Mouse (Mus musculus) heart, embryonic 14.5 days (tissue): ENCODE results near the gene Angpt4. TPM values are rescaled to one million over a fixed set of nuclear protein-coding genes. Genes with fewer than 3 reads are reported as not detected.

Source experiments
- ATAC-seq: fragments of 200-750 bp; cut with Nextera tagmentation; 2 replicates; pipeline ENCODE4 v1.8.0; 2017; ENCODE audit warnings: low read depth, moderate TSS enrichment; ENCODE audit not compliant: insufficient number of reproducible peaks, insufficient read depth, low FRiP score
- H3K27ac ChIP-seq, 2 experiments: fragments of 200-500 bp in 1 of 2; fragments of 300-500 bp in 1 of 2; sonication (generic) in 1 of 2; replicated peaks in 1 of 2; 2 replicates each; pipeline ENCODE4 v1.5.1; 2012 to 2014; ENCODE audit warnings: low read depth in 2 of 2, low read length in 2 of 2, control low read depth in 1 of 2, mild to moderate bottlenecking in 1 of 2, mixed read lengths in 1 of 2; ENCODE audit not compliant: control insufficient read depth in 1 of 2, insufficient read depth in 1 of 2
- H3K27me3 ChIP-seq: fragments of 300-500 bp; sonication (generic); 2 replicates; pipeline ENCODE4 v1.6.1; 2014; ENCODE audit warnings: mild to moderate bottlenecking, low read length, control low read depth; ENCODE audit not compliant: control insufficient read depth, insufficient read depth
- H3K36me3 ChIP-seq: fragments of 300-500 bp; sonication (generic); 2 replicates; pipeline ENCODE4 v1.6.1; 2014; ENCODE audit warnings: mild to moderate bottlenecking, control low read depth, low read length, mixed read lengths; ENCODE audit not compliant: control insufficient read depth, insufficient read depth
- H3K4me1 ChIP-seq, 2 experiments: fragments of 200-500 bp in 1 of 2; fragments of 300-500 bp in 1 of 2; sonication (generic) in 1 of 2; 2 replicates each; pipeline ENCODE4 v1.6.1; 2012 to 2014; ENCODE audit warnings: low read length in 2 of 2, control low read depth in 1 of 2, mixed read lengths in 1 of 2; ENCODE audit not compliant: control insufficient read depth in 2 of 2, insufficient read depth in 2 of 2
- H3K4me2 ChIP-seq: fragments of 300-500 bp; sonication (generic); 2 replicates; pipeline ENCODE4 v1.6.1; 2014; ENCODE audit warnings: mild to moderate bottlenecking, low read length
- H3K4me3 ChIP-seq, 2 experiments: fragments of 200-500 bp in 1 of 2; fragments of 300-500 bp in 1 of 2; sonication (generic) in 1 of 2; 2 replicates each; pipeline ENCODE4 v1.5.1; 2012 to 2014; ENCODE audit warnings: low read length in 2 of 2, mild to moderate bottlenecking in 2 of 2, control low read depth in 1 of 2, low read depth in 1 of 2, moderate library complexity in 1 of 2; ENCODE audit not compliant: control insufficient read depth in 1 of 2, insufficient read depth in 1 of 2
- H3K9ac ChIP-seq: fragments of 300-500 bp; sonication (generic); 2 replicates; pipeline ENCODE4 v1.6.1; 2014; ENCODE audit warnings: mild to moderate bottlenecking, low read length
- H3K9me3 ChIP-seq: fragments of 300-500 bp; sonication (generic); 2 replicates; pipeline ENCODE4 v1.6.1; 2016; ENCODE audit warnings: low read length, control low read depth; ENCODE audit not compliant: control insufficient read depth
- WGBS: fragments of 180-500 bp; shearing (Covaris S2); extraction: QIAGEN DNeasy Blood & Tissue Kit; methylation state at CpG from one replicate; pipeline ENCODE4 v1.1.7; 2014; 5-methylcytosine and 5-hydroxymethylcytosine counted together
- polyA plus RNA-seq: library from polyadenylated mRNA; unstranded; fragments of >200 nt; fragmentation: Nextera tagmentation; extraction: Ambion mirVana; gene quantifications from 2 replicates; pipeline ENCODE4 v1.2.1, GENCODE M21; 2014

Gene Angpt4
- polyA plus RNA-seq, 1 experiment from 2014 or later: 0.32 TPM

- H3K4me1 ChIP-seq: no peaks in the 10 kb centered on the region
- no peak overlapping the region for H3K27ac ChIP-seq
- no peaks in the 10 kb centered on the region for H3K9me3 ChIP-seq
- H3K36me3 ChIP-seq: no peaks in the 10 kb centered on the region
- H3K9ac ChIP-seq: no peak overlapping the region
- no peaks in the 10 kb centered on the region for H3K27me3 ChIP-seq
- ATAC-seq: no peak
- WGBS: 83% methylated on average over 7 of the region's 7 CpGs
- no peak overlapping the region for H3K4me3 ChIP-seq
- no peak overlapping the region for H3K4me2 ChIP-seq
Observed at GRCm38 (mm10) chr2:151948311-151948710, 37.3 kb downstream of the Angpt4 start.

- H3K4me2 ChIP-seq: no peak overlapping the region
- no peak overlapping the region for H3K9ac ChIP-seq
- 66% methylated on average over 2 of the region's 2 CpGs for WGBS
- no peak for ATAC-seq
- H3K27ac ChIP-seq: no peak overlapping the region
- H3K36me3 ChIP-seq: no peaks in the 10 kb centered on the region
- no peaks in the 10 kb centered on the region for H3K27me3 ChIP-seq
- H3K4me1 ChIP-seq: no peaks in the 10 kb centered on the region
- no peak overlapping the region for H3K4me3 ChIP-seq
- H3K9me3 ChIP-seq: no peaks in the 10 kb centered on the region
Observed at GRCm38 (mm10) chr2:151949082-151949774, 38.2 kb downstream of the Angpt4 start.

GRCm38 (mm10) chr2:151953665-151954064, 42.7 kb downstream of the Angpt4 start:
- no peaks in the 10 kb centered on the region for H3K9me3 ChIP-seq
- no peak overlapping the region for H3K4me3 ChIP-seq
- H3K4me1 ChIP-seq: peaks cover 0 to 4% of the 10 kb centered on the region in 2 experiments; a peak in 2 of 4 replicates
- no peaks in the 10 kb centered on the region for H3K27me3 ChIP-seq
- H3K27ac ChIP-seq: no peak overlapping the region
- WGBS: 83% methylated on average over 8 of the region's 8 CpGs
- H3K4me2 ChIP-seq: no peak overlapping the region
- no peak for ATAC-seq
- no peaks in the 10 kb centered on the region for H3K36me3 ChIP-seq
- no peak overlapping the region for H3K9ac ChIP-seq

- Histone ChIP-seq H3K9me3 (no peaks in the 10 kb centered on the region), H3K4me1 (peaks cover 4 to 6% of the 10 kb centered on the region in 2 experiments; a peak in 2 of 4 replicates), H3K9ac (no peak overlapping the region), H3K27me3 (no peaks in the 10 kb centered on the region), H3K36me3 (no peaks in the 10 kb centered on the region), H3K27ac (no peak overlapping the region), H3K4me2 (no peak overlapping the region), H3K4me3 (no peak overlapping the region)
- 43% methylated on average over 4 of the region's 4 CpGs for WGBS
- no peak for ATAC-seq
Observed at GRCm38 (mm10) chr2:151956500-151957137, 45.6 kb downstream of the Angpt4 start.

- no peaks in the 10 kb centered on the region for H3K27me3 ChIP-seq
- 33% methylated on average over 5 of the region's 5 CpGs for WGBS
- no peak overlapping the region for H3K4me3 ChIP-seq
- peaks cover 26 to 28% of the 10 kb centered on the region in 2 experiments for H3K4me1 ChIP-seq
- no peak overlapping the region for H3K4me2 ChIP-seq
- H3K36me3 ChIP-seq: no peaks in the 10 kb centered on the region
- H3K27ac ChIP-seq: no peak overlapping the region
- no peaks in the 10 kb centered on the region for H3K9me3 ChIP-seq
- ATAC-seq: no peak
- no peak overlapping the region for H3K9ac ChIP-seq
Observed at GRCm38 (mm10) chr2:151959274-151959673, 48.3 kb downstream of the Angpt4 start.

- 69% methylated on average over 9 of the region's 9 CpGs for WGBS
- Histone ChIP-seq H3K27me3 (no peaks in the 10 kb centered on the region), H3K4me1 (peaks cover 32% of the 10 kb centered on the region in 2 experiments), H3K36me3 (no peaks in the 10 kb centered on the region), H3K4me3 (no peak overlapping the region), H3K4me2 (no peak overlapping the region), H3K9ac (no peak overlapping the region), H3K27ac (no peak overlapping the region), H3K9me3 (no peaks in the 10 kb centered on the region)
- ATAC-seq: no peak
Observed at GRCm38 (mm10) chr2:151961284-151962196, 50.5 kb downstream of the Angpt4 start.

- Histone ChIP-seq H3K27ac (no peak overlapping the region), H3K27me3 (no peaks in the 10 kb centered on the region), H3K9me3 (no peaks in the 10 kb centered on the region), H3K9ac (no peak overlapping the region), H3K36me3 (no peaks in the 10 kb centered on the region), H3K4me3 (no peak overlapping the region), H3K4me2 (0 out of 2 replicates have a peak overlapping the region, but pooled peaks have one; percentile 11), H3K4me1 (peaks cover 27 to 32% of the 10 kb centered on the region in 2 experiments)
- peak; percentile 66; the same call in 1 of the 2 replicates for ATAC-seq
- WGBS: 52% methylated on average over 10 of the region's 10 CpGs
Observed at GRCm38 (mm10) chr2:151962474-151962873, 51.5 kb downstream of the Angpt4 start.
